Mouse (Mus musculus) liver (tissue): ENCODE data around the gene Piezo1.

ENCODE experiments used
- DNase-seq: peaks from one replicate; pipeline ENCODE4 v3.0.0-alpha.2; 2020; ENCODE audit warnings: mixed read lengths

The Piezo1 gene

GRCm38 (mm10) chr8:122451161-122451703, 99.9 kb downstream of the Piezo1 start:
- DNase-seq = no peak

- no peak for DNase-seq
Observed at GRCm38 (mm10) chr8:122445203-122445602, 105.9 kb downstream of the Piezo1 start.

- peak; percentile 75 for DNase-seq
Observed at GRCm38 (mm10) chr8:122444058-122444748, 106.9 kb downstream of the Piezo1 start.

- DNase-seq = peak; percentile 99
Observed at GRCm38 (mm10) chr8:122443262-122444006, 107.7 kb downstream of the Piezo1 start, which contains the start of gene Mvd. Mvd (minus strand) TSS chr8:122443422.

- DNase-seq = no peak
Observed at GRCm38 (mm10) chr8:122442781-122443180, 108.3 kb downstream of the Piezo1 start.

- no peak for DNase-seq
Observed at GRCm38 (mm10) chr8:122442356-122442755, 108.8 kb downstream of the Piezo1 start.

GRCm38 (mm10) chr8:122441326-122441725, 109.8 kb downstream of the Piezo1 start:
- DNase-seq = no peak

- no peak for DNase-seq
Observed at GRCm38 (mm10) chr8:122439336-122439735, 111.8 kb downstream of the Piezo1 start.

- no peak for DNase-seq
Observed at GRCm38 (mm10) chr8:122437708-122438331, 113.3 kb downstream of the Piezo1 start.

GRCm38 (mm10) chr8:122436586-122437125, 114.5 kb downstream of the Piezo1 start:
- no peak for DNase-seq

- no peak for DNase-seq
Observed at GRCm38 (mm10) chr8:122436146-122436545, 115.0 kb downstream of the Piezo1 start.

- no peak for DNase-seq
Observed at GRCm38 (mm10) chr8:122435375-122435774, 115.8 kb downstream of the Piezo1 start.

- no peak for DNase-seq
Observed at GRCm38 (mm10) chr8:122433269-122433905, 117.7 kb downstream of the Piezo1 start.

- peak; percentile 80 for DNase-seq
Observed at GRCm38 (mm10) chr8:122432443-122433268, 118.5 kb downstream of the Piezo1 start, which contains the start of gene Cyba. Cyba (minus strand) TSS chr8:122432930.
